Mouse (Mus musculus) heart, embryonic 16.5 days (tissue): ENCODE measurements at regions not wholly inside any gene's neighbourhood (a gene's known extent, or its start where the extent isn't known, plus 50 kb on each side); places are given as distances from the start of the nearest gene placed in this dataset.
A peak's percentile ranks its signal among the peaks of the same experiment; 100 is the strongest.

Experiments
- ATAC-seq: fragments of 200-750 bp; cut with Nextera tagmentation; replicated peaks from 2 replicates; pipeline ENCODE4 v1.8.0; 2017; ENCODE audit warnings: moderate number of reproducible peaks; ENCODE audit not compliant: insufficient read depth, low FRiP score; ENCODE audit errors: extremely low read depth
- H3K27ac ChIP-seq: fragments of 300-500 bp; sonication (generic); 2 replicates; pipeline ENCODE4 v1.5.1; 2014; ENCODE audit warnings: mild to moderate bottlenecking, low read length, control low read depth, moderate library complexity
- H3K27me3 ChIP-seq: fragments of 300-500 bp; sonication (generic); 2 replicates; pipeline ENCODE4 v1.6.1; 2014; ENCODE audit warnings: low read length, mixed read lengths; ENCODE audit not compliant: control insufficient read depth, insufficient read depth
- H3K36me3 ChIP-seq: fragments of 300-500 bp; sonication (generic); 2 replicates; pipeline ENCODE4 v1.6.1; 2014; ENCODE audit not compliant: control insufficient read depth, insufficient read depth
- H3K4me1 ChIP-seq: fragments of 300-500 bp; sonication (generic); 2 replicates; pipeline ENCODE4 v1.6.1; 2014; ENCODE audit warnings: low read length, mixed read lengths; ENCODE audit not compliant: control insufficient read depth, insufficient read depth
- H3K4me2 ChIP-seq: fragments of 300-500 bp; sonication (generic); 2 replicates; pipeline ENCODE4 v1.6.1; 2014; ENCODE audit warnings: low read depth, mild to moderate bottlenecking, control low read depth, low read length
- H3K4me3 ChIP-seq: fragments of 300-500 bp; sonication (generic); 2 replicates; pipeline ENCODE4 v1.5.1; 2014; ENCODE audit warnings: mild to moderate bottlenecking, control low read depth, low read length
- H3K9ac ChIP-seq: fragments of 300-500 bp; sonication (generic); 2 replicates; pipeline ENCODE4 v1.6.1; 2014; ENCODE audit warnings: low read length, control low read depth
- H3K9me3 ChIP-seq: fragments of 300-500 bp; sonication (generic); replicated peaks from 2 replicates; pipeline ENCODE4 v1.6.1; 2016; ENCODE audit warnings: low read length; ENCODE audit not compliant: control insufficient read depth
- whole genome bisulfite sequencing: fragments of 180-500 bp; shearing (Covaris S2); extraction: QIAGEN DNeasy Blood & Tissue Kit; methylation state at CpG from one replicate; pipeline ENCODE4 v1.1.7; 2014; 5-methylcytosine and 5-hydroxymethylcytosine counted together

DNA sequence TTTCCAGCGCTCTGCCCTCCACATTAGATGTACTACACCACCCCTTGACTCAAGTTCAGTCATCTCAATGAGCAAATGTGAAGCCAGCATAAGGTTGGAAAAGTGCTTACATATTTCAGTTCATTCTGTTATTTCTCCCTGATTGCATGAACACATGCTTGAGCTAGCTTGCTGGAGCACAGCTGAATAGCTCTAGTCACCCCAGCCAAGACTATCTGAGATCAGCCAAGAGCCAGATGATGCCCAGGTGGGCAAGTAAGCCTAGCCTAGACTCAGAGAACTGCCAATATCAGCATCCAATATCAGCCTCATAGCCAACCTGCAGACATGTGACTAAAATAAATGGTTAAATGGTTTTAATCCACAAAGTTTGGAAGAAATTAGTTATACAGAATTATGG lies 484.6 kb upstream of the Rag2 start:
- Histone ChIP-seq H3K9me3 (no peaks in the 10 kb centered on the region), H3K27me3 (no peaks in the 10 kb centered on the region), H3K4me3 (no peak overlapping the region), H3K27ac (no peak overlapping the region), H3K9ac (no peak overlapping the region), H3K4me2 (no peak overlapping the region), H3K36me3 (no peaks in the 10 kb centered on the region), H3K4me1 (no peaks in the 10 kb centered on the region)
- 100% methylated on average over 1 of the region's 1 CpGs for WGBS
- no peak for ATAC-seq

DNA sequence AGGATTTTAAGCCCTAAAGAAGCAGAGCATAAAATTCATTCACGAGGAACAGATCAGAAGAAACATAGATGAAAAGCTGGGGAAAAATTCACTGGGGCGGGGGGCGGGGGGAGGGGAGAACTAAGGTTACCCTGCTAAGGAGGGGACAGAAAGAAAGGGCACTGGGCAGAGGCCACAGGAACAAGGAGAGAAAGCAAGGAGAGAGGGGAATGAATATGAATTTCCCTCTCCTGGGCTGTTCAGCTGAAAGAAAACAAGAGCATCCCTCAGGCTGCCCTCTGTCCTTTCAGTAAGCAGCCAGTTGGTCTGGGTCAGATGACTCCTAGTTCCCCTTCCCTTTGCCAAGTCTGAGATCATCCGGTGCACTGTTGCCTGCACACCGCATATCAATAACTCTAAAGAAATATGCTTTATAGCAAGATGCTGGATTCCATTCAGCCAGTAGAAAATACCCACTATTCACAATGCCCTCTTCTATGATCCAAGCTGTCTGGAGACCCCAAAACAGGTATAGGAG lies 467.7 kb upstream of the Rag2 start:
- H3K4me2 ChIP-seq, result no peak overlapping the region
- H3K27ac ChIP-seq, result no peak overlapping the region
- H3K4me1 ChIP-seq, result no peaks in the 10 kb centered on the region
- no peak overlapping the region for H3K9ac ChIP-seq
- WGBS, result 69% methylated on average over 5 of the region's 5 CpGs
- no peak for ATAC-seq
- H3K36me3 ChIP-seq, result no peaks in the 10 kb centered on the region
- H3K9me3 ChIP-seq, result no peaks in the 10 kb centered on the region
- H3K4me3 ChIP-seq, result no peak overlapping the region
- H3K27me3 ChIP-seq, result no peaks in the 10 kb centered on the region

GRCm38 (mm10) chr2:101159276-101159675 lies 465.2 kb upstream of the Rag2 start:
- H3K27me3 ChIP-seq, result no peaks in the 10 kb centered on the region
- no peaks in the 10 kb centered on the region for H3K36me3 ChIP-seq
- WGBS, result 20% methylated on average over 4 of the region's 4 CpGs
- no peak overlapping the region for H3K4me2 ChIP-seq
- H3K27ac ChIP-seq, result no peak overlapping the region
- no peaks in the 10 kb centered on the region for H3K4me1 ChIP-seq
- no peak overlapping the region for H3K4me3 ChIP-seq
- ATAC-seq, result no peak
- no peaks in the 10 kb centered on the region for H3K9me3 ChIP-seq
- no peak overlapping the region for H3K9ac ChIP-seq

- no peak overlapping the region for H3K4me2 ChIP-seq
- 72% methylated on average over 6 of the region's 6 CpGs for WGBS
These were observed 458.6 kb upstream of the Rag2 start for GRCm38 (mm10) chr2:101165942-101166341.

DNA sequence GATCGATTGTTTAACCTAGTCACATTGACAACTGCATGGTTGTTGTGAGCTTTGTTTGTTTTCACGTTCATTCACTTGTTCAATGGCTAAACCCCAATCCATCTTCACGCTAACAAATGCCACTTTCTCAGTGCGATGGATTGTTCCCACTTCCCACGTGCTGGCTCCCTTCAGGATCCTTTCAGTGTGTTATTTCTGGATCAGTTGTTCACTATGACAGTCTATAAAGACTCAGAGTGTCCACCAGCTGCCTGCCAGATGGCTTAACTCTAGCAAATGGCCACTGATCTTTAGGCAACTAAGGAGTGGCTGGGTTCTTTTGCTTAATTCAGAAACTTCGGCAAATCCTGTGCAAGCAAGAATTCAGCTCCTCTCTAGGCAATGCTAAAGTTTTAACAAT lies 451.7 kb upstream of the Rag2 start:
- WGBS, result 59% methylated on average over 6 of the region's 6 CpGs
- Histone ChIP-seq H3K4me3 (no peak overlapping the region), H3K9ac (no peak overlapping the region), H3K27ac (no peak overlapping the region), H3K9me3 (no peaks in the 10 kb centered on the region), H3K4me1 (no peaks in the 10 kb centered on the region), H3K27me3 (no peaks in the 10 kb centered on the region), H3K36me3 (no peaks in the 10 kb centered on the region), H3K4me2 (no peak overlapping the region)
- ATAC-seq, result no peak

More at GRCm38 (mm10) chr2:101165942-101166341, 458.6 kb upstream of the Rag2 start:
- no peak for ATAC-seq
- Histone ChIP-seq H3K4me3 (no peak overlapping the region), H3K9me3 (no peaks in the 10 kb centered on the region), H3K36me3 (no peaks in the 10 kb centered on the region), H3K27me3 (no peaks in the 10 kb centered on the region), H3K9ac (no peak overlapping the region), H3K27ac (no peak overlapping the region), H3K4me1 (no peaks in the 10 kb centered on the region)

GRCm38 (mm10) chr2:101175124-101175523 lies 449.4 kb upstream of the Rag2 start:
- Histone ChIP-seq H3K36me3 (no peaks in the 10 kb centered on the region), H3K4me1 (no peaks in the 10 kb centered on the region), H3K9me3 (no peaks in the 10 kb centered on the region), H3K27ac (no peak overlapping the region), H3K4me3 (no peak overlapping the region), H3K4me2 (no peak overlapping the region), H3K9ac (no peak overlapping the region), H3K27me3 (no peaks in the 10 kb centered on the region)
- no peak for ATAC-seq
- WGBS, result 63% methylated on average over 3 of the region's 3 CpGs

DNA sequence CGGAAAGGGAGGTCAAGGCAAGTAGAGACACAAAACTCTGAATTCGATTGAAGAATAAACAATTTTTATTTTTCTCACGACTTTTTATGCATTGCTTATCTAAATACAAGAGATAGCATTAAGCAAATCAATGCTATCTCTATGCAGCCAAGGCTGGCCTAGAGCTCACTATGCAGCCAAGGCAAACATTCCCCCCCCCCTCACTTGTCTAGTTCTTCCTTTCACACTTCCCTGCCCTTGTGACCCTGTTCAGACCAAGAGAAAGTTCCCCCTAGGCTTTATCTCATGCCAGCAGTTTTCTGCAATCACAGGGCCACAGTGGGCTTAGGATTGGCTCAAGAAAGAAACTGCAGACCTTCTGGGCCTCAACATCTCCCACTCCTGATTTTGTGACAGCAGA lies 417.9 kb upstream of the Rag2 start:
- 0 out of 2 replicates have a peak, but pooled peaks have one; percentile 52 for ATAC-seq
- Histone ChIP-seq H3K9me3 (no peaks in the 10 kb centered on the region), H3K9ac (no peak overlapping the region), H3K27me3 (no peaks in the 10 kb centered on the region), H3K27ac (no peak overlapping the region), H3K4me1 (no peaks in the 10 kb centered on the region), H3K4me2 (no peak overlapping the region), H3K4me3 (no peak overlapping the region), H3K36me3 (no peaks in the 10 kb centered on the region)
- 47% methylated on average over 3 of the region's 3 CpGs for WGBS

GRCm38 (mm10) chr2:101209136-101209535 lies 415.4 kb upstream of the Rag2 start:
- no peak for ATAC-seq
- no peaks in the 10 kb centered on the region for H3K4me1 ChIP-seq

GRCm38 (mm10) chr2:101220759-101221158 lies 403.8 kb upstream of the Rag2 start:
- no peak for ATAC-seq
- Histone ChIP-seq H3K9ac (no peak overlapping the region), H3K4me2 (no peak overlapping the region), H3K36me3 (no peaks in the 10 kb centered on the region), H3K27ac (no peak overlapping the region), H3K27me3 (no peaks in the 10 kb centered on the region), H3K4me1 (peaks cover 2% of the 10 kb centered on the region; the same call in 1 of the 2 replicates), H3K9me3 (no peaks in the 10 kb centered on the region), H3K4me3 (no peak overlapping the region)

More at GRCm38 (mm10) chr2:101209136-101209535, 415.4 kb upstream of the Rag2 start:
- Histone ChIP-seq H3K4me2 (no peak overlapping the region), H3K4me3 (no peak overlapping the region), H3K27ac (no peak overlapping the region), H3K9ac (no peak overlapping the region), H3K36me3 (no peaks in the 10 kb centered on the region), H3K9me3 (no peaks in the 10 kb centered on the region), H3K27me3 (no peaks in the 10 kb centered on the region)
- 85% methylated on average over 4 of the region's 4 CpGs for WGBS
